Mouse (Mus musculus) liver, adult 2 months (tissue): ENCODE measurements around the gene Micu1.

ENCODE experiments used
- CTCF ChIP-seq: fragments of 200-500 bp; IDR thresholded peaks from 2 replicates; pipeline ENCODE4 v1.5.1; 2011; ENCODE audit warnings: low read depth, low read length, control low read depth
- POLR2A ChIP-seq: fragments of 200-500 bp; IDR thresholded peaks from 2 replicates; pipeline ENCODE4 v1.6.1; 2011; ENCODE audit warnings: low read length, control low read depth; ENCODE audit not compliant: insufficient read depth; ENCODE audit errors: extremely low read depth

DNA sequence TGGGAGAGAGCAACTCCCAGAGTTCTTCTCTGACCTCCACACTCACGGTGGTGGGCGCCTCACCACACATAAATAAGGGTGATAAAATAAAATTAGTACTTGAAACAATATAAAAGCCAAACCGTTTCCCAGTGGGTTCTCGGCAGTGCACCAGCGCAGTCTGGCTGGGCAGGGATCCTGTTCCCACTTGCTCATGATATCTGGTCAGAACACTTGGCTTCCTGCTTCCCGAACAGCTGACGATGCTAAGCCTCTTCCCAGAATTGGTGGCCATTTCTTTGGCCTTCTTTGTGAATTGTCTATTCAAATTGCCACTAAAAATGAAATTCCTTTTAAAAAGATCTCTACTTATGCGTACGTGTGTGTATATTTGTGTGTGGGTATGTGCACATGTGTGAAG, 27.0 kb downstream of the Micu1 start:
- no peak for TF ChIP-seq CTCF
- TF ChIP-seq POLR2A, result no peak
